Mouse (Mus musculus) spleen, postnatal 4 days (tissue): ENCODE measurements around the gene Ccdc170.
"Not testable (repeated sequence)": the region's sequence is repeated elsewhere in the genome, so short reads cannot be mapped to it uniquely, and the experiment has no call there.

Experiments used
- DNase-seq, 2 experiments: peaks; one replicate each; pipeline ENCODE4 v3.0.0; 2022; ENCODE audit warnings: low spot score in 2 of 2

The Ccdc170 gene

GRCm38 (mm10) chr10:4598916-4599315 is 116.6 kb downstream of the Ccdc170 start:
- DNase-seq = peak in 1 of 2 experiments; percentile 39

GRCm38 (mm10) chr10:4599591-4599990 is 117.3 kb downstream of the Ccdc170 start:
- peak in 1 of 2 experiments; percentile 47 for DNase-seq

- no peak for DNase-seq
These were observed 118.6 kb downstream of the Ccdc170 start for GRCm38 (mm10) chr10:4600796-4601474.

- not testable (repeated sequence) for DNase-seq
These were observed 119.3 kb downstream of the Ccdc170 start for GRCm38 (mm10) chr10:4601612-4602011.

- no peak for DNase-seq
These were observed 120.2 kb downstream of the Ccdc170 start for GRCm38 (mm10) chr10:4602466-4602865.

GRCm38 (mm10) chr10:4604527-4605209 is 122.4 kb downstream of the Ccdc170 start:
- no peak for DNase-seq

- no peak for DNase-seq
These were observed 127.9 kb downstream of the Ccdc170 start for GRCm38 (mm10) chr10:4610234-4610633.

GRCm38 (mm10) chr10:4611386-4612155 is 129.3 kb downstream of the Ccdc170 start, which contains the start of gene Esr1:
Gene Esr1, plus strand, starts transcription at chr10:4611593.
- no peak for DNase-seq
